In genomic region chr4:125780921-125781487, GRCm38 (mm10) we compare ENCODE assay signal across 7 mouse cellular contexts.
A peak's percentile ranks its signal among the peaks of the same experiment; 100 is the strongest.
DNase-seq lines count a peak whose midpoint lies in the region.

No protein-coding gene starts in this region.

- peak; percentile 25 for DNase-seq in embryo, embryonic 9.5 days (ENCODE audit: extremely low spot score)
- DNase-seq in frontal cortex, postnatal 25 days (ENCODE audit: low spot score in 2 of 2), result peak; percentile 34 to 59
- DNase-seq in layer of hippocampus, postnatal 36 days, result peak; percentile 32 to 57
- DNase-seq in retina, embryonic 14.5 days (ENCODE audit: low spot score), result peak; percentile 44
- no peak for DNase-seq in spleen, adult 18-20 months
- DNase-seq in ovary, postnatal 36 days (ENCODE audit: low spot score), result no peak
- DNase-seq in cerebellum, postnatal 4 days (ENCODE audit: low spot score in 2 of 2), result no peak

Comparison
In these comparisons a context has a peak if more than half of its experiments do, and no peak if none do; other contexts are left out.
1. DNase-seq: peak in embryo, embryonic 9.5 days (single experiment), frontal cortex, postnatal 25 days (2 of 2), layer of hippocampus, postnatal 36 days (2 of 2) and retina, embryonic 14.5 days (single experiment); none in spleen, adult 18-20 months (0 of 2), ovary, postnatal 36 days (single experiment) and cerebellum, postnatal 4 days (0 of 2).